15 mouse cellular contexts compared by ENCODE assay signal in genomic region chr12:98255373-98255995, GRCm38 (mm10). TPM values are rescaled to one million over a fixed set of nuclear protein-coding genes. Genes with fewer than 3 reads are reported as not detected.
DNase-seq lines count a peak whose midpoint lies in the region; TF ChIP-seq lines count a peak whose summit lies in the region.
"Had no signal": no experiment of that assay in that cellular context is flagged by ENCODE, and none has a peak within 500 bp of the region (broad histone marks: within the 10 kb centered on the region; RNA-seq: fewer than 3 reads in every experiment).

No protein-coding gene starts in this region.

- H3K4me1 ChIP-seq in heart, adult 2 months (ENCODE audit: control insufficient read depth, insufficient read depth, low read length), result no peaks in the 10 kb centered on the region

- peak; percentile 11 for DNase-seq in ovary, adult 18-20 months (ENCODE audit: low spot score)
- DNase-seq in ovary, postnatal 14 days (ENCODE audit: low spot score), result no peak
- peak; percentile 34 to 55 for DNase-seq in kidney, adult 8-10 months
- DNase-seq in lung, postnatal 10 days, result peak; percentile 29
- DNase-seq in heart, adult 2 months, result no peak
- DNase-seq in thymus, adult 18-20 months, result no peak
- no peak for DNase-seq in left cerebral cortex, postnatal 4 days
- no peak for DNase-seq in frontal cortex, postnatal 25 days (ENCODE audit: low spot score in 2 of 2)
- DNase-seq: adrenal gland, postnatal 25 days; gastrocnemius, postnatal 10 days; thymus, adult 2 months had no signal

- no peak for TF ChIP-seq EP300 in heart, adult 2 months (IDR thresholded peaks at IDR 0.05; ENCODE audit: insufficient read depth, low read depth, low read length)

- no peak overlapping the region for H3K9ac ChIP-seq in heart, adult 2 months (ENCODE audit: low read depth, low read length)
- H3K9ac ChIP-seq: liver, embryonic 12.5 days; midbrain, embryonic 12.5 days had no signal

- intact Hi-C loops in heart, adult 2 months (cut with DNase I), result no loop called here
- intact Hi-C loops in left cerebral cortex, postnatal 4 days (cut with DNase I), result no loop called here

- TF ChIP-seq CTCF in heart, adult 2 months (IDR thresholded peaks at IDR 0.05), result no peak

- TF ChIP-seq POLR2A in heart, adult 2 months (IDR thresholded peaks at IDR 0.05; ENCODE audit: insufficient read depth, low read depth, low read length), result no peak

- WGBS in heart, adult 2 months, result 74% methylated on average over 13 of the region's 13 CpGs

- H3K36me3 ChIP-seq in heart, adult 2 months (ENCODE audit: control insufficient read depth, insufficient read depth, low read length), result no peaks in the 10 kb centered on the region
- H3K36me3 ChIP-seq: liver, embryonic 12.5 days had no signal

- H3K27ac ChIP-seq in heart, adult 2 months, result no peak overlapping the region
- H3K27ac ChIP-seq: hindbrain, postnatal 0 days; liver, embryonic 12.5 days; midbrain, embryonic 12.5 days had no signal

- no peaks in the 10 kb centered on the region for H3K27me3 ChIP-seq in heart, adult 2 months (ENCODE audit: control insufficient read depth, insufficient read depth, low read length)
- H3K27me3 ChIP-seq: liver, embryonic 12.5 days; midbrain, embryonic 12.5 days had no signal

- no peaks in the 10 kb centered on the region for H3K79me2 ChIP-seq in heart, adult 2 months (replicated peaks; ENCODE audit: control insufficient read depth, insufficient read depth, low read length)

- no peak overlapping the region for H3K4me3 ChIP-seq in heart, adult 2 months
- H3K4me3 ChIP-seq: liver, embryonic 12.5 days; midbrain, embryonic 12.5 days had no signal

RNA-seq across cellular contexts. Expression of gene Galc, which starts 3.8 kb away (rescaled TPM):
- total RNA-seq in heart, adult 2 months (2021), result 1 to 10 TPM; 7.3 to 8.3 TPM
- 5.0 and 11.5 TPM in 2 replicates for polyA plus RNA-seq in heart, adult 2 months (2012; rRNA removed)
- 10 to 100 TPM; 20.4 to 22.4 TPM for total RNA-seq in left cerebral cortex, postnatal 4 days (2021)

RNA-seq across cellular contexts. Expression of gene Gpr65, which starts 13.0 kb away (rescaled TPM):
- total RNA-seq in heart, adult 2 months (2021), result under 1 TPM; 0.52 to 0.84 TPM
- 0.64 and 1.1 TPM in 2 replicates for polyA plus RNA-seq in heart, adult 2 months (2012; rRNA removed)
- total RNA-seq in left cerebral cortex, postnatal 4 days (2021), result under 1 TPM in 1 of 2 experiments, not detected in 1; 0.24 TPM
- total RNA-seq: layer of hippocampus, adult 18-20 months had no signal

Comparison
In these comparisons a context has a peak if more than half of its experiments do, and no peak if none do; other contexts are left out.
1. DNase-seq: peak in ovary, adult 18-20 months (single experiment), kidney, adult 8-10 months (2 of 2) and lung, postnatal 10 days (single experiment); none in ovary, postnatal 14 days (single experiment), heart, adult 2 months (0 of 2), thymus, adult 18-20 months (0 of 2), left cerebral cortex, postnatal 4 days (single experiment) and frontal cortex, postnatal 25 days (0 of 2).